Mouse (Mus musculus) adrenal gland, postnatal 4 days (tissue): Measurements from ENCODE around the gene Slf1. TPM values are rescaled to one million over a fixed set of nuclear protein-coding genes. Genes with fewer than 3 reads are reported as not detected.

Experiments
- DNase-seq, 2 experiments: peaks; one replicate each; pipeline ENCODE4 v3.0.0; 2021 to 2022; ENCODE audit warnings: low spot score in 2 of 2, mixed read lengths in 2 of 2
- total RNA-seq, 2 experiments: library from RNA; stranded (reverse); gene quantifications; 2 replicates each; pipeline ENCODE4 v1.2.3; 2021

Slf1 gene
- total RNA-seq, 2 experiments from 2014 or later: 17.3 to 19.5 TPM

GRCm38 (mm10) chr13:77002628-77003027, 132.6 kb downstream of the Slf1 start:
- DNase-seq: no peak

Other genes with a start within 250 kb of the Slf1 start
- 10 to 100 TPM; 10.8 to 14.1 TPM for gene 2210408I21Rik, start 67 bp upstream of the Slf1 start, total RNA-seq